Mouse (Mus musculus) liver, embryonic 15.5 days (tissue): Measurements from ENCODE around the gene Apod. TPM values are rescaled to one million over a fixed set of nuclear protein-coding genes. Genes with fewer than 3 reads are reported as not detected.

Source experiments
- ATAC-seq: fragments of 200-750 bp; cut with Nextera tagmentation; 2 replicates; pipeline ENCODE4 v1.8.0; 2017; ENCODE audit warnings: moderate number of reproducible peaks, mild to moderate bottlenecking, moderate library complexity; ENCODE audit not compliant: insufficient read depth
- H3K27ac ChIP-seq: fragments of 300-500 bp; sonication (generic); replicated peaks from 2 replicates; pipeline ENCODE4 v1.5.1; 2015; ENCODE audit warnings: mild to moderate bottlenecking, inconsistent platforms
- H3K27me3 ChIP-seq: fragments of 300-500 bp; sonication (generic); 2 replicates; pipeline ENCODE4 v1.6.1; 2015; ENCODE audit warnings: mild to moderate bottlenecking, inconsistent platforms
- H3K36me3 ChIP-seq: fragments of 300-500 bp; sonication (generic); replicated peaks from 2 replicates; pipeline ENCODE4 v1.6.1; 2015; ENCODE audit warnings: moderate library complexity, mild to moderate bottlenecking, inconsistent platforms
- H3K4me1 ChIP-seq: fragments of 300-500 bp; sonication (generic); replicated peaks from 2 replicates; pipeline ENCODE4 v1.6.1; 2015; ENCODE audit warnings: inconsistent platforms
- H3K4me2 ChIP-seq: fragments of 300-500 bp; sonication (generic); 2 replicates; pipeline ENCODE4 v1.6.1; 2015; ENCODE audit warnings: moderate library complexity, mild to moderate bottlenecking, inconsistent platforms
- H3K4me3 ChIP-seq: fragments of 300-500 bp; sonication (generic); replicated peaks from 2 replicates; pipeline ENCODE4 v1.5.1; 2015; ENCODE audit warnings: mild to moderate bottlenecking, inconsistent platforms
- H3K9ac ChIP-seq: fragments of 300-500 bp; sonication (generic); 2 replicates; pipeline ENCODE4 v1.6.1; 2015; ENCODE audit warnings: moderate library complexity, mild to moderate bottlenecking, inconsistent platforms
- H3K9me3 ChIP-seq: fragments of 300-500 bp; sonication (generic); replicated peaks from 2 replicates; pipeline ENCODE4 v1.6.1; 2016; ENCODE audit warnings: inconsistent platforms
- WGBS: fragments of 180-500 bp; shearing (Covaris S2); methylation state at CpG from one replicate; pipeline ENCODE4 v1.1.7; 2015; ENCODE audit warnings: mixed read lengths; ENCODE audit not compliant: insufficient replicate concordance; 5-methylcytosine and 5-hydroxymethylcytosine counted together
- polyA plus RNA-seq: library from polyadenylated mRNA; unstranded; fragments of >200 nt; fragmentation: Nextera tagmentation; extraction: Ambion mirVana; gene quantifications from 2 replicates; pipeline ENCODE4 v1.2.1, GENCODE M21; 2015

Apod gene
- polyA plus RNA-seq, 1 experiment from 2014 or later = not detected

DNA sequence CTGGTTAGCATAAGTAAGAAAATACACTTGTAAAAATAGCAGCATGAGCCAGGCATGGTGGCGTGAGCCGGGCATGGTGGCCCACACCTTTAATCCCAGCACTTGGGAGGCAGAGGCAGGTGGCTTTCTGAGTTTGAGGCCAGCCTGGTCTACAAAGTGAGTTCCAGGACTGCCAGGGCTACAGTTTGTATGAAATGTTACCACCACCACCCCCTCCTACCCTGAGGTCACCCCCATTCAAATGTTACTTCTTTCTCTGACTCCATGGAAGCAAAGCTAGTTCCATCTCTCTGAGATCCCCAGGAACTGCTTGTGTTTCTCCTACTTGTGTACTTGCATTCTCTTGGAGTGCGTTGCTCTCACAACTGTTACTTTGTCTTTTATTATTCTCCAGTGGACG, 34.4 kb downstream of the Apod start:
- Histone ChIP-seq H3K36me3 (no peaks in the 10 kb centered on the region), H3K4me2 (no peak overlapping the region), H3K9me3 (no peaks in the 10 kb centered on the region), H3K4me1 (peaks cover 4% of the 10 kb centered on the region), H3K27me3 (peaks cover 5% of the 10 kb centered on the region; the same call in 1 of the 2 replicates), H3K27ac (no peak overlapping the region), H3K4me3 (no peak overlapping the region), H3K9ac (no peak overlapping the region)
- ATAC-seq = no peak
- 71% methylated on average over 4 of the region's 4 CpGs for WGBS

DNA sequence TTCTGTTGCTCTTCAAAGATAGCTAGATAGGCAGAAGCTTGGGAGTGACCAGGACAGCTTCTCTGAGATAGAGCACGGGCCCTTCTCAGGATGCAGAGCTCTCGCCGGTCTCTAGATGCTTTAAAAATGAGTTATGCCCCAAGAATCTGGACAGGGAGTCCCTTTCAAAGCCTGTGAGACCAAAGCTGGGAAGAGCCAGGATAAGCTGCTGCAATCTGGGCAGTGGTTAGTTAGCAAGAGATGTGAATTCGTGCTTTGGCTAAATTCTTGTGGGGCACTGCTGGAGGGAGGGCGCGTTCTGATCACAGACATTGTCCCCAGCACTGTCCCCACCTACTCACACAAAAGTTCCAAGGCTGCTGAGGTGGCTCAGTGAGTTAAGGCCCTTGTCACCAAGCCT, 36.0 kb downstream of the Apod start:
- H3K27ac ChIP-seq = no peak overlapping the region
- peaks cover 5% of the 10 kb centered on the region; the same call in 1 of the 2 replicates for H3K27me3 ChIP-seq
- H3K4me1 ChIP-seq = peaks cover 11% of the 10 kb centered on the region
- WGBS = 65% methylated on average over 6 of the region's 6 CpGs
- H3K4me3 ChIP-seq = no peak overlapping the region
- ATAC-seq = no peak
- H3K9ac ChIP-seq = no peak overlapping the region
- no peaks in the 10 kb centered on the region for H3K9me3 ChIP-seq
- no peaks in the 10 kb centered on the region for H3K36me3 ChIP-seq
- H3K4me2 ChIP-seq = no peak overlapping the region

DNA sequence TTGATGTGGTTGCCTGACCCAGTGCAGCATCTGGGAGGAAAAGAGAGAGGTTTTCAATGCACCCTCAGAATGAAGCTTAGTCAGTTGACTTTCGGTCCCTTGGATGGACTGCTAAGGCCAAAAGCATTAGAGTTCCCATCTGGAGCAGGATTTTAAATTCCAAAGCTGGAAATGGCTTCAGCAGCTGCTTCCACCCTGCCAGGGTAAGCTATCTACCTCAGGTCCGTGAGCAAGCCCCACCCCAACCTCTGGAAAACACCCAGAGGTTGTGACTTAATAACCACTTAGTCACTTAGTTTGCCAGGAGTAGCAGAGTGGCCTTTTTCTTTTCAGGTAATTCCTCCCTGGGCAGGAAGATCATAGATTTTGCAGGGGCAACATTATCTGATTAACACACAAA, 36.5 kb downstream of the Apod start:
- WGBS = 46% methylated on average over 2 of the region's 2 CpGs

DNA sequence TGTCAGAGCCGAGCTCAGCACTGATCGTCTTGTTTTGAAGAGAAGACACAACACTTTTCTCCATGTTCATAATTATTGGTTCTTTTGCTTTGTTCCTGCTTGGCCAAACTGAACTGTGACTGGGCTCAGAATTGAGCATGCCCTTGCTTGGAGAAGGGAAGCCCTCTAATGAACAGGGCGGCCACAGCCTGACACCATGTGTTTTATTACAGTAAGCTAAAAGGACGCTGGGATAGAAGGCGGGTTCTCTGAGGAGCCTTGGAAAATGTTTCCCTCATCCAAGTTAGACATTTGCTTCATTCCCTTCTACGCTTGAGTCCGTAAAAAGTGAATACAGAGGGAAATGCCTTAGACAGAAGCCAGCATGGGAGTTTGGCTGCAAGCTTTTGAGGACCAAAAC, 37.6 kb downstream of the Apod start:
- H3K4me3 ChIP-seq = no peak overlapping the region
- peaks cover 26% of the 10 kb centered on the region for H3K4me1 ChIP-seq
- H3K4me2 ChIP-seq = no peak overlapping the region
- 64% methylated on average over 7 of the region's 7 CpGs for WGBS
- 0 out of 2 replicates have a peak overlapping the region, but pooled peaks have one; percentile 6 for H3K27ac ChIP-seq
- H3K9ac ChIP-seq = no peak overlapping the region
- H3K9me3 ChIP-seq = no peaks in the 10 kb centered on the region
- no peak for ATAC-seq
- no peaks in the 10 kb centered on the region for H3K36me3 ChIP-seq
- peaks cover 5% of the 10 kb centered on the region; the same call in 1 of the 2 replicates for H3K27me3 ChIP-seq

More for the DNA sequence above, 36.5 kb downstream of the Apod start:
- peaks cover 16% of the 10 kb centered on the region for H3K4me1 ChIP-seq
- no peak overlapping the region for H3K9ac ChIP-seq
- H3K4me3 ChIP-seq = no peak overlapping the region
- H3K27ac ChIP-seq = no peak overlapping the region
- ATAC-seq = no peak
- H3K36me3 ChIP-seq = no peaks in the 10 kb centered on the region
- H3K9me3 ChIP-seq = no peaks in the 10 kb centered on the region
- peaks cover 5% of the 10 kb centered on the region; the same call in 1 of the 2 replicates for H3K27me3 ChIP-seq
- H3K4me2 ChIP-seq = no peak overlapping the region

DNA sequence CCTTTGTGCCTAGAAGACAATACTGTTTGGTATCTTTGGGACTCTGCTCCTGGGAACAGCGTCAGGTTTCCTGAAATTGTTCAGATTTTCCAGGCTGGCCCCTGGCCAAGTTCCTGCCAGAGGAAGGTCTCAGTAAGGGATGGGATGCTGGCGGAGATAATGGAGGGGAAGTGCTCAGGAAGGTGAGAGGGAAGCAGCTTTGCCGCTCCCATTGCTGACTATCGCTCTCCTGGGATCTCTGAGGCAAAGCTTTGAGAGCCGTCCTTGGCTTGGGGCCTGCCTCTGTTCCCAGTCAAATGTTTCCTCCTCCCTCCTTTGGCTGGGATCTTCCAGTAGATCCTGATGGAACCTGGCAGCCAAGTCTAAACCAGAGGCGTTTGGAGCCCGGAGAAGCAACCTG, 38.1 kb downstream of the Apod start:
- Histone ChIP-seq H3K4me2 (no peak overlapping the region), H3K27me3 (peaks cover 5% of the 10 kb centered on the region; the same call in 1 of the 2 replicates), H3K9me3 (no peaks in the 10 kb centered on the region), H3K4me3 (no peak overlapping the region), H3K27ac (0 out of 2 replicates have a peak overlapping the region, but pooled peaks have one; percentile 6), H3K4me1 (peaks cover 27% of the 10 kb centered on the region), H3K36me3 (no peaks in the 10 kb centered on the region), H3K9ac (no peak overlapping the region)
- ATAC-seq = no peak
- 32% methylated on average over 7 of the region's 7 CpGs for WGBS

DNA sequence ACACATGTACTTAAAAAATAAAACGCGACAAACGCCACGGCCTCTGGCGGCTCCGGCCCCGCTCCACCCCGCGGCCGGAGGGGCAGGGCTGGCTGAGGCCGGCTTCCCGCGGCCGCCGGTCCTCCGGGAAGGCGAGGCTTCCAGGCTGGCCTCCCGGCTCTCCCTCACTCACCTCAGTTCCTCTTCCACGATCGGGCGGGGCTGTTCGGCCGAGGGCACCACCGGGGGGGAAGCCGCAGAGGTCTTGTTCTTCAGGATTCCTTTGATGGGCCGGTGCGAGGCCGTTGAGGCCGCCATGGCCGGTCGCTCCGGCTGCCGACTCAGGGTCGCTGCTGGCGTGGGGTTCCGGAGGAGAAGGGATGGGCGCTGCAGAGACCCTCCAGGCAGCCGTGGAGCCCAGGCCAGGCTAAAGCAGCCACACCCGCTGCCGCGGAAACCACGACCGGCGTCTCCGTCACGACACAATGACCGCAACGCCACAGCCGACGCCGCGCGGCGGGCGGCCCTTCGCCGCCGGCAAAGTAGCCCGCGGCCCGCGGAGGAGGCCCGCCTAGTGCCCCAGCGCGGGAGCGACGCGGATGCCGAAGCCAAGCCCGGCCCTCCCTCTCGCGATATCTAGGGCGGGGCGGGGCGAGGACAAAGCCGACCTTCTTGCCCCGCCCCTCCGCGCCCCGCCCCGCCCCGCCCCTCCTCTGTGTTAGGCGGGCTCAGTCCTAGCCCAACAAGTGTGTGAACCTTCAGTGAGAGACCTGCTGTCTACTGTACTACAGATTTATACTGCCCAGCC, 39.7 kb downstream of the Apod start, which contains the start of gene Ppp1r2:
Ppp1r2 (minus strand) TSS at position 604 of the 787 bp plus-strand sequence.
- ATAC-seq = peak; percentile 95
- H3K27me3 ChIP-seq = peaks cover 5% of the 10 kb centered on the region; the same call in 1 of the 2 replicates
- H3K4me2 ChIP-seq = peak within 1 kb of the TSS; percentile 77
- WGBS = under 1% methylated on average over 79 of the region's 83 CpGs
- no peaks in the 10 kb centered on the region for H3K9me3 ChIP-seq
- peak within 1 kb of the TSS; percentile 84 for H3K27ac ChIP-seq
- H3K9ac ChIP-seq = peak within 1 kb of the TSS; percentile 93
- no peaks in the 10 kb centered on the region for H3K36me3 ChIP-seq
- H3K4me3 ChIP-seq = peak within 1 kb of the TSS; percentile 87
- H3K4me1 ChIP-seq = peaks cover 36% of the 10 kb centered on the region

DNA sequence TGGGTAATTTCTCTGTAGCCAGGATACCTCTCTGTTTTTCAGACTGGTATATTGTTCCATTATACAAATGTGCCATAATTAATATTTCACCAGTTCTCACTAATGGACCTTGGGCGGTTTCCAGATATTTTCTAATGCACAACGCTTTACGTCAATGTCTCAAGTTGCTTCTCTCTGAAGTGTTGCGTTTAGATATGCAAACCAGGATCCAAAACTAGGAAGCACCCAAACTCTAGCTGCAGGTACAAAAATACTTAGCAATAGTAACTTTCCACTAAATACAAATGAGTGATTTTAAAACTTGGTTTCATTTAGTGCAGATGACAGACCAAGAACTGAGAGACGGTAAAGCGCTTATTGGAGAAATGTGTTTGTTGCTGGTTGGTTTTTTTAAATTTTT, 40.5 kb downstream of the Apod start:
- 2% methylated on average over 6 of the region's 6 CpGs for WGBS
- Histone ChIP-seq H3K27ac (peak overlapping the region; percentile 84), H3K9ac (peak overlapping the region; percentile 93), H3K4me1 (peaks cover 36% of the 10 kb centered on the region), H3K4me3 (peak overlapping the region; percentile 87), H3K9me3 (no peaks in the 10 kb centered on the region), H3K4me2 (peak overlapping the region; percentile 77), H3K36me3 (no peaks in the 10 kb centered on the region), H3K27me3 (peaks cover 5% of the 10 kb centered on the region; the same call in 1 of the 2 replicates)
- no peak for ATAC-seq

DNA sequence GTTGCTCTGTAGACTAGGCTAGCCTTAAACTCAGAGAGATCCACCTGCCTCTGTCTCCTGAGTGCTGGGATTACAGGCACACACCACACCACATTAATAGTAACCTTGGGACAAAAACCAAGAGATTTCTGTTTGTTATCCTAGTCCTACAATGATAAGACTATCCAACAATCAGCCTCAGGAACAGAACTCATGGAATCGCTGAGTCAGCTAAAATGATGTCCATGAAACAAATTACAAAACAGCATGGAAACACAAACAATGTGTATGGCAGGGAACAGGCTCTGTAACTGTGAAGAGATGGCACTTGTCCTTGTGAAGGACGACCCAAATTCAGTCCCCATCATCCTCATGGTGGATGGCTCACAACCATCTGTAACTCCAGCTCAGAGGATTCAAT, 47.9 kb downstream of the Apod start:
- Histone ChIP-seq H3K4me1 (peaks cover 10% of the 10 kb centered on the region; the same call in 1 of the 2 replicates), H3K4me2 (no peak overlapping the region), H3K27me3 (no peaks in the 10 kb centered on the region), H3K9ac (no peak overlapping the region), H3K4me3 (no peak overlapping the region), H3K9me3 (no peaks in the 10 kb centered on the region), H3K27ac (no peak overlapping the region), H3K36me3 (peaks cover 17% of the 10 kb centered on the region)
- ATAC-seq = no peak
- WGBS = 63% methylated on average over 2 of the region's 2 CpGs

DNA sequence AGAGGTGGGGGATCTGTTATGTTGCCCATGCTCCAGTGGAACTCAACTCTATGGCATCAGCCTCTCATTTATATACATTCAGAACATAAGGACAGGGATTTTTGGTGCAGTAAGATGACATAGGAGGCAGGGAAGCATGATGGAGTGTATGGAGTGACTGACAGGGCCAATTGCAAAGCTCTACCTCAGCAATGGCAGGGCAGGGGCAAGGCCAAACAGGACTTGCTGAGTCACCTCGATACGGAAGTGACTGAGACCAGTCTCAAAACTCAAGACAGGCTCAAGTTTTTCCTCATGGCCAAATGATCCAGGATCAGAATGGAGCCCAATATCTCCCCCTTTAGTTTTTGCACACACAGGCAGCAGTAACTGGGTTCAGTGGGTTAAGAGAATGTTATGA, 58.5 kb downstream of the Apod start:
- Histone ChIP-seq H3K4me1 (peaks cover 3% of the 10 kb centered on the region; the same call in 1 of the 2 replicates), H3K9me3 (no peaks in the 10 kb centered on the region), H3K36me3 (peaks cover 66% of the 10 kb centered on the region), H3K4me2 (no peak overlapping the region), H3K27me3 (no peaks in the 10 kb centered on the region), H3K27ac (no peak overlapping the region), H3K9ac (no peak overlapping the region), H3K4me3 (no peak overlapping the region)
- ATAC-seq = no peak
- WGBS = 80% methylated on average over 2 of the region's 2 CpGs

DNA sequence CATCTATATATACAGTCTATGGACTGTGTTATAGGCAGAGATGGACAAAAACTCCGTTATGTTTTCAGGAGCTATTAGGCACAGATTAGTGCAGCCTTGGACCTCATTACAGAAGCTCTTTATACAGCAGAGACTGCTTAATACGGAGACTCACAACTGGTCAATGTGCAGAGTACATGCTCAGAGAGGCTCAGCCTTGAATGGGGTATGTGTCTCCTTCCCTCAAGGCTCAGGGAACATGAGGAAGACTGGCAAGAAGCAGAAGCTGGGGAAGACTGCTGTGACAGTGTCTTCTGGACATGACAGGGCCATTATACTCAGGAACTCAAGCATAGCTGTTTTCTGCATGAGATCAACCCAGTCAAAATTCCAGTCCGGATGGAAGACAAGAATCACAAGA, 58.9 kb downstream of the Apod start:
- peaks cover 62% of the 10 kb centered on the region for H3K36me3 ChIP-seq
- ATAC-seq = no peak
- no peak overlapping the region for H3K4me3 ChIP-seq
- 81% methylated on average over 3 of the region's 3 CpGs for WGBS
- H3K9me3 ChIP-seq = no peaks in the 10 kb centered on the region
- no peak overlapping the region for H3K9ac ChIP-seq
- H3K4me2 ChIP-seq = no peak overlapping the region
- no peaks in the 10 kb centered on the region for H3K27me3 ChIP-seq
- H3K27ac ChIP-seq = no peak overlapping the region
- H3K4me1 ChIP-seq = peaks cover 3% of the 10 kb centered on the region; the same call in 1 of the 2 replicates

DNA sequence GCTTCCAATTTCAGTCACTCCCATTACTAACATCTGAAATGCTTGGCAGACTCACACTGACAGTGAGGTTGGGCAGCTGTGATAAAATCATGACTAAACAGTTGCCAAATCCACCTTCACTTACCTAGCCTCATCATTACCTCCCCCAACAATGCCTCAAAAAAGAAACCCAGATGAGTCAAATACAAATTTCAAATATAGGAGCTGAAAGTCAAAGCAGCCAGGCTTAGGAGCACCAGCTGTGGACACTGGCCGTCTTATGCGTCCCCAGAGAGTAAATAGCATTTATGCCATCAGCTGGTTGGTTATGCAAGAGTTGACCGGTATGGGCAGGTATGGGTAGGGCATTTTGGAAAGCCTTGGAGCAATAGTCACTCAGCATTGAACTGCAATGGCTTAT, 65.2 kb downstream of the Apod start:
- Histone ChIP-seq H3K9ac (no peak overlapping the region), H3K27ac (no peak overlapping the region), H3K27me3 (no peaks in the 10 kb centered on the region), H3K4me2 (no peak overlapping the region), H3K4me1 (peaks cover 3% of the 10 kb centered on the region; the same call in 1 of the 2 replicates), H3K9me3 (no peaks in the 10 kb centered on the region), H3K4me3 (no peak overlapping the region), H3K36me3 (0 out of 2 replicates have a peak, but pooled peaks cover 9% of the 10 kb centered on the region)
- WGBS = 68% methylated on average over 3 of the region's 3 CpGs
- no peak for ATAC-seq
